Mouse (Mus musculus): Measurements from ENCODE around the gene Limch1.

Limch1 gene

DNA sequence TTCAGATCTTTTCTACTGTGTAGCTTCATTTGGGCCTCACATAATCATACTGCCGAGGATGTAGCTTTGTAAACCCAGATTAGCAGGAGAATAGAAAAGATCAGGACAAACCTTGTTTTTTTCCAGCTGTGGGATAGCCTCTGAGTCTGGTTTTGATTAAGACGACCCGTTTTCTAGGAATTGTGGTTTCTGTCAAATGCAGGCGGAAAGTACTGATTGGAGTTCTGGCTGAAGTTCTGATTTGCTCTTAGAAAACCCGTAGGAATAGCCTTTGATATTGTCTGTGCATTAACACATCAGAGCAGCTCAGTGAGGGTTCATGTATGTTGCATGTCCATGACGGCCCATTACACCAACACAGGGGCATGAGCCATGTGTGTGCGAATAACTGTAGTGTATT lies 246.8 kb downstream of the Limch1 start:
- DNase-seq = no peak

DNA sequence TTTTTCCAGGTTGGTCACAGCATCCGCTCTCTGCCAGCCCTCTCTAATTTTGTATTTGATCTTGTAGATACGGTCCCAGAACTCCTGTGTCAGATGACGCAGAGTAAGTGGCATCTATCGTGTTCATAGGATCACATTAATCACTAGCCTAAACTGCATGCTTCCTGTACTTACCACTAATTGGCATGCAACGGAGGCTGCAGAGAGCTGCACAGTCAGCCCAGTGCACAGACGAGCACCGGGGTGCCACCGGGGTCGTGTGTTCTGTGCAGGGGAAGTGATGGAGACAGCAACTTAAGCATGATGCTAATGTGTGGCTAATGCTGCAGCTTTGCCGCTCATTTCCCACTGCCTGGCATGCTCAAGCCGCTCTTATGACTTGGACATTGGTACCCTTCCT lies 247.4 kb downstream of the Limch1 start:
- DNase-seq = no peak

DNA sequence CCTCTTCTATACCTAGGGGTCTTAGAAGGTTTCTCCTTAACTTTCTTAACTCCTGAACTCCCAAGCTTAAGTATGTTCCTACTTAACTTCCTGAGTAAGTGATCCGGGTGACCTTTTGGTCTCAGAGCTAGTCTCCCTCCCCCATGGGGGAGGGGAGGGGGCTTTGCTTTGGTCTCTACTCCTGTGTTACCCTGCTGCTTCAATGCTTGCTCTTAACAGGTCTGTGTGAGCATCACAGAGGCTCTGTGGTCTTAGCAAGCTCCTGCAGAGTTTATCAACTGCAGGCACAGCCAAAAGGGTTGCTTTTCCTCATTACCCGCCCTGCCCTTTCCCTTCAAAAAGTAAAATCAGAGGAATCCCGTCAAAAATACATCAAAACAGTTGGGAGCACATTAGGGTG lies 250.5 kb downstream of the Limch1 start:
- no peak for DNase-seq

DNA sequence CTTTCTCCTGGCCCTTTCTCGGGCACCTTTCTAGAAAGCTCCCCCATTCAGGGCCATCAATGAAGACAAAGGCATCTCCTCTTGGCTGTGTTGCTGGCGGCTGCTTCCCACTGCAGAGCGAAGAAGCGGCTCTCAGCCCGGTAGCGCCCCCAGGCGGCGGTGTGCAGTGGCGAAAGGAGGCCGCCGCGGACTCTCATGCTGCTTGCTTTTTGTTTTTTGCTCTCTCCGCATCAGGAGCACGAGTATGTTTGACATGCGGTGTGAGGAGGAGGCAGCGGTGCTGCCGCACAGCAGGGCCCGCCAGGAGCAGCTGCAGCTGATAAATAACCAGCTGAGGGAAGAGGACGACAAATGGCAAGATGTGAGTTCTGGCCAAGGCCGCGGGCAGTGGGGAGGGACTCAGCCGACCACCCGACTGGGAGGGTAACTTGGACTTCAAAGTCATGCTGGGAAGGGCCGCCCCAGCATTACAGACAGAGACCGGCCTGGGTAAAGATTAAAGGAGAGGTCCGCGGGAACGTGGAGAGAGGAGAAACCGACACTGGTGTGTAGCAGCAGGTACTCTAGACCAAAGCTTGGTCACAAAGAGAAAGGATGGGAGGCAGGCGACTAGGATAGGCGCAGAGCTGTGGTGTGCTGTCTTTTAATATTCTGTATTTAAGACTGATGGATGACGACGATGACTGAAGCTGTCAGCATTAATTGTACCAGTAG lies 251.4 kb downstream of the Limch1 start:
- DNase-seq = peak; percentile 14

DNA sequence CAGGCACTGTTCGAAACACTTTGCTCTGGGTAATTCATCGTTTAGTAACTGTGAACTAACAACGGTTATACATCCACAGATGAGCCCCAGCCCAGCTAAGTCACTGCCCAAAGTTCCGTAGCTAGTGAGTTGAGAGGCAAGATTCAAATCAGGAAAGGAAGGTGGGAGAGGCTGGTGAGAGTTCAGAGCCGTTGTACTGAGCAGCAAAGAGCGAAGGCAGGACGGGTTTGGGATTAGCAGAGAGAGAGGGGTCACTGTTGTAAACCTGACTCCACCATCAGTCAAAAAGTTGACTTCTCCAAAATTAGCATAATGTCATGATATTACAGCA lies 251.9 kb downstream of the Limch1 start:
- no peak for DNase-seq

DNA sequence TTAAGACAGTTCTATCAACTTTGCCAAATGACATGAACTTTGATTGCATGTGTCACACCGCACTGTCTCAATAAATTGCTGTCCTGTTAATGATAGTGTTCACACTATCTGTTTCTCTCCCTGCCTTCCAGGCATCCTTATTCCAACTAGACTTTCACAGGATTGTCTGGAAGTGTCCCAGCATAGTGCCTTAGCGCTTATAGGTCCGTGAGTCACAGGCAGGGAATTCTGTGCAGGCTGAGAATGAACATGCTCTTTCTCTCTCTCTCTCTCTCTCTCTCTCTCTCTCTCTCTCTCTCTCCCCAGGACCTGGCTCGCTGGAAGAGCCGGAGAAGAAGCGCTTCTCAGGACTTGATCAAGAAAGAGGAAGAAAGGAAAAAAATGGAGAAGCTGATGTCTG lies 252.7 kb downstream of the Limch1 start:
- no peak for DNase-seq

DNA sequence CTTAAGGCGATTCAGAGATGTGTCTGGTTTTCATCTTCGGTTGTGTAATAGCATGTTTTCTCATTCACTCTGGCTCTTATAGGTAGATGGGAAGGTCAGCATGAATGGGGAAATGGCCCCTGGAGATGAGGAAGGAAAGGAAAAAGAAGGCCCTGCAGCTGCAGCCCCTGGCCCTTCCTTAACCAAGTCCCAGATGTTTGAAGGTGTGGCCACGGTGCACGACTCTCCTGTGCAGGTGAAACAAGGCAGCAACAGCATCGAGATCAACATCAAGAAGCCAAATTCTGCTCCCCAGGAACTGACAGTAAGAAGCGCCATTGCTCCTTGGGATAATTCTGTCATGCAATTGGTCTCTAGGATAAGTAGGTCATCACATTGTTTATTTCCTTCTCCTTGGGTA lies 256.7 kb downstream of the Limch1 start:
- no peak for DNase-seq

DNA sequence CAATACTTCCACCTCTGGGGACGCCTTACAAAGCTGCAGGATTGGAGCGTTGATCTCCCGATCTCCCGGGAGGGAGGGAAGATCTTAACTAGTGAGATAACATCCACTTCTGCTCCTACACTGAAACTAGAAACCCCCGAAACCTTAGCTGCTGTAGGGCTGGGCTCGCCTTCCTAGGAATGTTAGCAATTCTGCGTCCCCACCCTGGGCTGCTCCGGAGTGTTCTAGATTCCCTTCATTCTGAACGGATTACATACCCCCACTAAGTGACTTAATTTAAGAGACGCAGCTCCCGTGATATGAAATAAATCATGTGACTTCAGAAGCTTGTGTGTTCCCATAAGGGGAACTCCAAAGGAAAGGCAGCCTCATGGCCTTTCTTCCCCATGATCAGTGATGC lies 259.0 kb downstream of the Limch1 start:
- no peak for DNase-seq

DNA sequence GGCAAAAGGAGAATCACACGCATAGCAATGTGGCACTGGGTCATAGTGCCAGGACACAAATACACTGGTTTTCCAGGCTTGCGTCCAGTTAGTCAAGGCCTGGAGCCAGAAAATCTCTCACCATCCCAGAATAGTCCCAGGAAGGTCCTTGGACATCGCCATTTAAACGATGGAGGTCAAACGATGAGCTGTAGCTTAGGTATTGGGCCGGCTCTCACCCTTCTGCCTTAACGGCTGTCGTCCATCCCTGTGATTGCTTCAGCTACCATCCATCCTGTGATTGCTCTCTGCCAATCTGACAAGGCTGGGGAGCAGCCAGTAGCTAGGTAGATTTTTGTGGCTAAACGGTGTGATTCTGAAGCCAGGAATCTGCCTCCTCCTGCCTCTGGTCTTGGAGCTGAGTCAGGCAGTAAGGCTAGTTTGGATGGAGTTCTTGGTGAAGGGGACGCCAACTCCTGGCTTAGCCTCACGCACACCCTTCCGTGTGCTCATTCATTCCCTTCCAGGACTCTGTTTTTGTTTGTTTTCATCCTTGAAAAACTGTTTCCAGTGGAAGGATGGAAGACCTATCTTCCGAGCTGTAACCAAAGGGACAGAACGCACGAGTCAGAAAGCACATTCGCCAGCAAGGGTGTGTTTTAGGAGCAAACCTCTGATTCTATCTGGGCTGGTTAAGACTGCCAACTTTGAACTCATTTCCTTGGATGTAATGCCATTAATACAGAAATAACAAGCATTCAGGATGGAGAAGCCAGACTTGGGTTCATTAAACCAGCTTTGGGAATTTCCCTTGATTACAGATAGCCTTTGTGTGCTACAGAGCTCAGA lies 265.6 kb downstream of the Limch1 start:
- DNase-seq = no peak

DNA sequence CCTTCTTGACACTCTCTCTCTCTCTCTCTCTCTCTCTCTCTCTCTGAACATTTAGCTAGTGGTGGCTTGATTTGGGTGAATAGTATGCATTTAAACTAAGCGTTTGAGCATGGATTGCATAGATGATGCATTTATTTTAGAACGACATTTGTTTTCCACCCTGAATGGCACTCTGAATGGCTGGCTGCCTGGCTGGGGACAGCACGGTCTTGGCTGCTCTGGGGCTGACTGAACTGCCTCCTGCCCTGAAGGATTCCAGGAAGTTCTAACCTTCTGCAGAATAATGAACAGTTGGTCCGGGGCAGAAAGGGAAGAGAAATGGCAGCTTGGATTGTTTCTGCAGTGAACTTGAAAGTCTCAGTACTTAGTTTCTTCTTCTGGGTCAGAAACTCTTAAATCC lies 266.4 kb downstream of the Limch1 start:
- no peak for DNase-seq

DNA sequence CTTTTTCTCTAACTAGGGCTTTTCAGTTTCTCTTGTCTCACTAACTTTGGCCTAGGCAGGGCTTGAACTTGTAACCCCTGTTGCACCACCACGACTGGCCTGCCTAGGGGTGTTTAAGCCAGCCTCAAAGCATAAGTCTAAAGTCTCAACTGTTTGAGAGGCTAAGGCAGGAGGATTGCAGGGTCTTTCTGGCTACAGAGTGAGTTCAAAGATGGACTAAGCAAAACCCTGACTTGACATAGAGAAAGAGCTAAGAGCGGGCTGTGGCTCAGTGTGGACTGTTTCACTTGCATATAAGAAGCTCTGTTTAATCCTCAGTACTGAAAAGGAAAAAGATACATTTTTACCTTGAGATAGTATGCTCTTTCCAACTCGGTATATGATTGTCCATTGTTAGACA lies 268.3 kb downstream of the Limch1 start:
- DNase-seq = no peak

DNA sequence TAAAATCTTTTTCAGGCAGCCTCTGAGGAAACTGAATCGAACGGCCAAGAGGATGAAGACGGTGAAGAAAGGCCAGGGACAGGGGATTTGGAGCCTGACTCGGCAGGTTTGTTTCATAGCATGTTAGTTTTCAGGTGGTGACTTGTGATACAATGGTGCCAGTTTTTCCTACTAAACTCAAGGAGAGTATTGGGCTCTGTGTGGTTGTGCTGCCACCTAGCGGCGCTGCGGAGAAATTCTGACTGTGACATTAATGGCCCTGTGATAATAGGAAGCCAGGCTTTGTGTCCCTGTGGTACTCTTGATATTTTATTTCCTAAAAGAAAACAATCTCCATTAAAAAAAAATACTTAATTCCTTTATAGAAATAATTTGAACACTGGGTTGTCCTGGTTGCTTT lies 270.8 kb downstream of the Limch1 start:
- DNase-seq = peak; percentile 56

DNA sequence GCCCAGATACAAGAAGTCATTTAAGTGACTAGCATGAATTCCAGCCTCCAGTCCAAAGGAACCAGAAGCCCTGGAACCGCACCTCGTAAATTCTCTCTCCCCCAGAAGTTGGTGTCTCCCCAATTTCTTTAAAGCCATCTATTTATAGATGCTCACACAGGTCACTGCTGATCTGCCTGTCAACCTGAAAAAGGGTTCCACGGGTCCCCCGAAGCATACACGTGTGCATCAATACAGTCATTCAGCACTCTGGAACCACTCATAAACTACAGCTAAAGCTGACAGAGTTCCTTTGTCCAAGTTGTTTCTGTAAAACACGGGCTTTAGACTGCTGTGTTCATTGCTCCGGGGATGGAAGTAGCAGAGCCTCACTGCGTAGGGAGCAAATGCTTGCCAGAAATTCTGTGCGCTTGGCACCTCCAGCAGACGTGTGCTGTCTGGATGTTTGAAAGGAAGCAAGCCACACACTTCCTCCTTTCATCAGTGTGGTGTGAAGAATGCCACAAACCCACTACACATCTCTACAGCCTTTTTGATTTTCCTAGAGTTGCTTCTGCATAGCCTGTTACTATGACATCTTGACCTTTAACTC lies 278.9 kb downstream of the Limch1 start:
- DNase-seq = no peak

DNA sequence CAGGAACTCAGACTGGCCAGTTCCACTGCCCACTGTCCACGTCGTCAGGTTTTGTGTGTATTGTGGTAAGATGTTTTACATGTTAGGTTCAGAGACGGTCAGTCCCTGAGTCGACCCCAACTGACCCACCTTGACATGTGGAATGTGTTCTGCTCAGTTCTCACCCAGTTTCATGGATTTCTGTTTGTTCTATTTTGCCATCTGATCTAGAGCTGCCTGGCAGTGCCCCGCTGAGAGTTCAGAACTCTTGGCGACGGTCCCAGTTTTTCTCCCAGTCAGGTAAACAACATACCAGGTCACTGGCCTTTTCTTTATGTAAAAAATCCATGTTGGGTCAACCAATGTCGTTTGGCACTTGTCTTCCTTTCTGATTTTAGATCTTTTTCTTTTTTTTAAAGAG lies 279.5 kb downstream of the Limch1 start:
- DNase-seq = no peak

DNA sequence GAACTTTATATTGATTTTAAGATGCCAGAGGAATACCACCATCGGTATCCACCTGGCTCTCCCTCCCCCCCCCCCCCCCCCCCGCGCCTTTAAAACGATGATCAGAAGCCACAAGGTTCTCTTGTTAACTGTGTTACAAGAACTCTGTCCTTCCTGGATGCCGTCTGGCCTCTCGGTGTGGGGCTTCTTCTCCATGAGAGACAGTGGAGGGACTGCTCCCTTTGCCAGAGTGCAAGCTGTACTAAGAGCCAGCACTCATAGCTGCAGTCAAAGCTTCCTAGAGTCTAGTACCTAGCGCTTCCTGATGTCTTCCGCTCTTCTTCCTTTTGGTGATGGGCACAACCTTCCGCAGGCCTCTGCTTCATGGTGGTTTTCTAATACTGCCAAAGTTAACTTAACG lies 280.0 kb downstream of the Limch1 start:
- DNase-seq = no peak

DNA sequence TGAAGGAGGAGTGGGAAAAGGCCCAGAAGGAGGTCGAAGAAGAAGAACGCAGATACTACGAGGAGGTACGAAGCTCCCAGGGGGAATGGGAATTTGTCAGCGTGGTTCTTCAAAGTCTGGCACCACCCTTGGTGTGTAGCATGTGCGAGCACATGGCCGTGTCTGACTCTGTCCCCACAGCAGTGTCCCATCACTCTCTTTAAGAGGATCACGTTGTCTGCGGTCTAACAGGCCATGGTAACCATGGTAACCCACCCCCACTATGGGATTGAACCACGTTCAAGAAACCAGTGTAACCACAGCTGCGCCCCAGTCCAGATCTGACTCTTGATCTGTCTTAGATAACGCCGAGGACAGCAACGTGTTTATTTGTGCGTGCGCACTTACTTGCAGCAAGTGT lies 283.2 kb downstream of the Limch1 start:
- DNase-seq = no peak

DNA sequence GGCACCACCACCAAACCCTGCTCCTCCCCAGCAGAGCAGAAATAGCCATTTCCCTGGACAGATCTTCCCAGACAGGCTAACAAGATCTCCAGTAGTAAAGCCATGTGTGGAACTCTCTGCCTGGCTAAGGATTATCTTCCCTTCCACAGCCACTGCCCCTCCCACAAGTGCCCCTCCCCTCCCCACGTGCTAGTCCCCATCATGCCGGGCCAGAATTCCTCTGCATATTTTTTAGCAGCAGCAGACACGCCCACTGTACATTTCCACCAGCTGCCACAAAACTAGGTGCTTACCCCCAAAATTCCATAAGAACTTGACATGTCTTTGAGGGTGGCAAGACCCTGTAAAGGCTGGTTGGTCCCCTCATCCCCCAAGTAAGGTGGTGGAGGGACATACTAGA lies 284.3 kb downstream of the Limch1 start:
- DNase-seq = no peak

DNA sequence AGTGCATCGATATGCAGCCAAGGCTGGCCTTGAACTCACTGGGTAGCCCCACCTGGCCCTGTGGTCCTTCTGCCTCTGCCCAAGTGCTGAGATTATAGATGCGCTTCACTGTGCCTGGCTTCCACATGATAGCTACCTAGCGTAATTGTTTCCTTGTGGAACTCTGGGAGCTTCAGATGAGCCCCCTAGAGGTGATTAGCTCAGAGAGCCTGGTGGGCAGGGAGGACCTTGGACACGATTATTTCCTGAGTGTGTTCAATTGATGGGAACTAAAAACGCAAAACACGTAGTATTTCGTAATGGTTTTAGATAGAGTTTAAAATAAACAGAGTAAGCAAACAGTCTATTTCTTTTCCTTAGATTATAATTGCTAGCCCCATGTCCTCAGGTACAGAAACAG lies 287.0 kb downstream of the Limch1 start:
- no peak for DNase-seq

DNA sequence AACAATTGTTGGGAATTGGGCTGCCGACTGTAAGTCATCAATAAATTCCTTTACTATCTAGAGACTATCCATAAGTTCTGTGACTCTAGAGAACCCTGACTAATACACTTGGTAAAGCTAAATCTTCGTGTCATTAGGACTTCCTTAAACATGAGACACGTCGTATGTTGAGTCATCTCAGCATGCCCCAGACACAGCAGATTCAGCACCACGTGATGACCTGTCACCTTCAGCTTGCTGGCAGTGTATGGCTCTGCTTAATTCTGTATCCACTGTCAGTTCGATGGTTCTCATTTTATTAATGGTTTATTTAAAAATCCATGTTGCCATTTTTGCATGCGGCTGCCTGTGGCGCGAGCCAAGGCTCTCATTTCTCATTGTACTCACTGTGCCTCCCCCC lies 298.3 kb downstream of the Limch1 start:
- DNase-seq = no peak

DNA sequence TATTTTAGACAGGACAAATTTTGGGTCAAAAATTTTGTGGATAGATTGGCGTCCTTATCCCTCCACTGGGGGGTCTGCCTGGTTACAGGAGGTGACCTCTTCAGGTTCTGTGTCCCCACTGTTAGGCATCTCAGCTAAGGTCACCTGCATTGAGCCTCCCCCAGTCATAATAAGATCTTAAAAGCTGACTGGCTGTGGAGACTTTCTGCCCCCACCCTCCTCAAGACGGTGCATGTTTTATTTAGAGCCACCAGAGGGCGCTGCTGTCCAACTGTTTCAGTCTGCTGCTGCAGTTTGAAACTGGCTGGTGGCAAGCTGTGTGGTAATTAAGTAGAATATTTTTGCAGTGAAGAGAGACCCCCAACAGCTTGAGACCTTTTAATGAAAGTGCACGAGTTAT lies 302.4 kb downstream of the Limch1 start:
- no peak for DNase-seq

DNA sequence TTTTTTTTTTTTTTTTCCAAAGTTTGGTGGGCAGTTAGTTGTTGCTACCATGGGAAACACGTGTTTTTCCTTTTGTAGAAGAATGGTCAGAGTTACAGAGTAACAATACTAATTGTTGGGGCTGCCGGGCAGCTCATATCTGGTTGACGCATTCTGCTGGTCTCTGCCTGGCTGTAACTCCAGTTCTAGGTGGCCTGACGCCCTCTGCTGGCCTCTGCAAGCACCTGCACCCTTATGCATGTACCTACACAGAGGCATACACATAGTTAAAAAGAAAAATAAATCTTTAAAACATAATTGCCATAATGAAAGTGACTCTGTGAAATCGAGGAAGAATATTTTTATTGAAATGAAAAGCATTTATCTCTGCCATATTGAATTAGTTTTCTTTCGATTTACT lies 312.2 kb downstream of the Limch1 start:
- DNase-seq = no peak

DNA sequence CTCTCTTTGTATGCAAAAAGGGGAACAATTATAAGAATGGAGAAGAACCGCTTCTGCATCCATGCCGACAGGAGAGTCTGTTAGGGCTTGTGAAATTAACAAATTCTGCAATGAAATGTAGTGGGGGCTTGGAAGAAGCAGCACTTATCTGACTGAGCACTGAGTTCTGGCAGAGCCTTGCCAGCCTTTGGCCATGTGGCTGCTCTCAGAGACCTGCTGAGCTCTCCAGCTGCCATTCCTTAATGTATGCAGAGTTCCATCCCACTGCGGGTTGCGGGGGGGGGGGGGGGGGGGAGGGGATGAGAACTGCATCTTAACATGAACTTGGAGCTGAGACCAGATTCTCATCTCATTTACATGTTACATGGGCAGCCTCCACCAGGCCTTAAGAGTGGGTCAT lies 314.9 kb downstream of the Limch1 start:
- DNase-seq = no peak

DNA sequence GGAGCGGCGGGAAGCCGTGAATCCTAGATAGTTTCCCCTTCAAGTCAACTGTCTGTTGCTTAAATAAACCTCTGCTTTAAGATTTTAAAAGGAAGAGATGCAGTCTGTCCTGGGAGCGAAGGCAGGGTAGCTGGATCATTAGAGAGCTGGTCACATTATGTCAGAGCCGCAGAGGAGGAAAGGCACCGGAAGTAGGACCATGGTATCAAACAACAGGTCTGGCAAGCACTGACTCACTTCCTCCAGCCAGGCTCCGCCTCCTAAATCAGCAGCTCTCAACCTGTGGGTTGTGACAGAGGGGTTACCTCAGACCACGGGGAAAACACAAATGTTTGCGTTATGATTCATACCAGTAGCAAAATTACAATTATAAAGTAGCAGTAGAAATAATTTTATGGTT lies 318.0 kb downstream of the Limch1 start:
- DNase-seq = no peak

DNA sequence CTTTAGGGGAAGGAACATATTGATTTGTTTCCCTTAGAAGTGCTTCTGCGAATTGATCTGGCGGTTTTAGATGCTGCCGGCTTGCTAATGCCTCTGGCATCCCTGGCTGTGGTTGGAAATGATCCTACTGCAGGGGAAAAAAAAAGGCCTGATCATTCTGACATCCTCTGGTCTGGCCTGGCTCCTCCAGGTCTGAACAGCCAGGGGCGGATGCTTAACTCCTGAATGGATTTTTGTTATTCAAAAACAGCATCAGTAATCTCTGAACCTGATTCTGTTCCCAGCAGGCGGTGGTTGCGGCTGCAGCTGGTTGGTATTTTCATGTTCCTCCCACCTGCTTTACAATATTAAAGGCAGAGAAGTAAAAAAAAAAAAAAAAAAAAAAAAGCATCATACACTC lies 337.5 kb downstream of the Limch1 start:
- DNase-seq = no peak

DNA sequence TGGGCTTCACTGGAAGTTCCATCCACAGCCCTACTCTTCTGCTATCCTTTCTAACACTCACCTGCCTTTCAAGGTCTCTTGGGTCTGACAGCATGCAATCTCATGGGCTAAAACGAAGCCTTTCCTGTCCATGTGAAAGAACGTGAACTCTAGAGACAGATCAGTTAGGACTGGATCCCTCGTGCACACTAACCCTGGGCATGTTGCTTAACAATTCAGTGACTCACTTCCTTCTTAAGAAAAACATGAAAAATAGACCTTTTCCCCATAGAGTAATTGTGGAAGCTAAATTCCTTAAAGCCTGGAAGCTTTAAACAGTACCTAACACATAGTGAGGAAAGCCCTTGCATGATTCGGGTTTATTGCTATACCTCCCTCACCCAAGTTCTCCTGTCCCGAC lies 345.2 kb downstream of the Limch1 start:
- DNase-seq = no peak

Measured in thymus, postnatal 25 days (tissue).